Mouse (Mus musculus) mouse embryonic stem cell (cell line): ENCODE measurements around the gene Gm45140.
"Not testable (repeated sequence)": the region's sequence is repeated elsewhere in the genome, so short reads cannot be mapped to it uniquely, and the experiment has no call there.

ENCODE experiments used
- in situ Hi-C, 2 experiments: fragments of 300-500 bp; cut with MboI; formaldehyde crosslinking; loops; 1 replicate in 1 of 2; 3 replicates in 1 of 2; pipeline ENCODE4 v1.14.3; 2019 to 2020; ENCODE audit warnings: low sequenced_read_pairs in 2 of 2, low pct_unique_long_range_greater_than_20kb in 1 of 2, mixed read lengths in 1 of 2; ENCODE audit not compliant: unreplicated experiment in 1 of 2

Gene Gm45140

GRCm38 (mm10) chr6:87787108-87787890 is 48.3 kb downstream of the Gm45140 start:
- in situ Hi-C loops = no loop called here

DNA sequence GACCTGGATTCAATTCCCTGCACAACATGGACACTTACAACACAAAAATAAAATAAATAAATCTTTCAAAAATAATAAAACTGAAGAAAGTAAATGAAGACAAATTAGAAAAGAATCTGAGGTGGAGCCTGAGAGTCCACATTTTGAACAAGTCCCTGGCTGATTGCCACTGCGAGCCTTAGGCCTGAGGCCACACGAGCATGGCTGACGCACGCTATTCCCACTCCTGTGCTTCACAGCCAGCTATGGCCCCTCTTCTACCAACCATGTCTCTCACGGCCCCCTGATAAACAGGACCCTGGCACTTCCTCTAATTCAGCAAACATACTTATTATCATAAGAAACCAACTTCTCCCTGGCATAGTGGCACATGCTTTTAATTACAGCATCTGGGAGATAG is 49.0 kb downstream of the Gm45140 start:
- in situ Hi-C loops = no loop called here

- in situ Hi-C loops = no loop called here
These were observed 51.6 kb downstream of the Gm45140 start for GRCm38 (mm10) chr6:87784033-87784432.

DNA sequence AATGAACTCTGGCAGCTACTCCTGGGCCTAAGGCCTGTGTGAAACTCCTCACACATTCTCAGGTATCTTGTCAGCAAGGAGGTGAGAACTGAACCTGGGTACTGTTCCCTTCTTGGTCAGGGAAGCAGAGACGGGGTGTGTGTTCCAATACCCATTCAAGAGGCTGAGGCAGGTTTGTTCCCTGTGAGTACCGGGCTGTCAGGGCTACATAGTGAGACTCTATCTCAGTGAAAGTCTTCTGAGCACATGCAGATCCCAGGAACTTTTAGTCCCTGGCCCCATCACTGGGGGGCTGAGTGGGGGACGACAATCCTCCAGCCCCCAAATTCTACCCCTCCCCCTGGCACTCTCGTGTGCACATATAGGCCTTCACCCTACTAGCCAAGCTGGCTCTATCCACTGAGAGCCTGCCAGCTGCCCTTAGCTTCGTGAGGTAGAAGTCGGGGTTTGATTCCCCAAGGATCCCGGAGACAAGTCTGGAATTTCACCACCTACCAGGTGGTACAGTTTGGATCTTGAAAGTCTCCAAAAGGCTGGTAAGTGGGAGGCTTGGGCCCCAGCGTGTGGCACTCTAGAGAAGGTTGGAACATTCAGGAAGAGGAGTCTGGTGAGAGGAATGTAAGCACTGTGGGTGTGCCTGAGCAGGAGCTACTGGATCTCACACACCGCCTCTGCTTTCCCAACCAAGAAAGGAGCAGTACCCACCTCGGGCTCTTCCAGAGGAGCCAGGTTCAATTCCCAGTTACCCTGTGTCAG is 54.9 kb downstream of the Gm45140 start:
- in situ Hi-C loops = no loop called here

GRCm38 (mm10) chr6:87779174-87780165 is 56.1 kb downstream of the Gm45140 start:
- in situ Hi-C loops = no loop called here

DNA sequence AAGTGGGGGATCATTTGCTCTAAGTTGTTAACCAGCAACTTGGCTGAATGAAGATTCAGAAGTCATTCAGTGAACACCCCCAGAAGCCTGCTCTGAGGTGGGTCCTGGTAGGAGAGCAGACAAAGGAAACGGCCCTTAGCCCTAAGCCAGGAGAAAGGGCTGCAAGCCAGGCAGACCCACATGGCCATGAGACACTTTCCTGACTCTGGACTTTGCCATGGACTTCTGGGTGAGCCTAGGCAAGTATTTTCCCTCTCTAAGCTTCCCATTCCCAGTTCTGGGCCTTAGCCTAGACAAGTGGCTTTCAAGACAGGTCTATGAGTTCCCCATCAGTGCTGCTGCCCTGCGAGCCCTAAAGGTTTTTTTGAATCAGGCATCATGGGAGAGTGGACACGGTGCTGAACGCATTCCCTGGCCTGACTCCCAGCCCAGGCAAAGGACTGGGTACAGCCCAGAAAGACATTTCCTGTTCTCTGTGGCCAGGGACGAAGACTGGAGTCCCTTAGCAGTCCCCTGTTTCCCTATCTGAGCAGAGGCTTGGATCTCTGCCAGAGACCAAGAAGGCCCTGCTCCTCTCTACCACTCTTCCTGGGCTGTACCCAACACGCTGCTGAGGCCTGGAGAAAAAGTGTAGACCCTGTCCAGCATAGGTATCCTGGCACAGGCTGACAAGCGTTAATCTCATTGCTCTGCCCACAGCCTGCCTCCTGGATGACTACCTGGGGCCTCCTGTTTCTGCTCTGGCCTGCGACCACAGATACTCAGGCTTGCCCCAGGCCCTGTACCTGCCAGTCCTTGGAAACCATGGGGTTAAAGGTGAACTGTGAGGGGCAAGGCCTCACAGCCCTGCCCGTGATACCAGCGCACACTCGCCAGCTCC is 57.1 kb downstream of the Gm45140 start:
- in situ Hi-C loops = no loop called here

DNA sequence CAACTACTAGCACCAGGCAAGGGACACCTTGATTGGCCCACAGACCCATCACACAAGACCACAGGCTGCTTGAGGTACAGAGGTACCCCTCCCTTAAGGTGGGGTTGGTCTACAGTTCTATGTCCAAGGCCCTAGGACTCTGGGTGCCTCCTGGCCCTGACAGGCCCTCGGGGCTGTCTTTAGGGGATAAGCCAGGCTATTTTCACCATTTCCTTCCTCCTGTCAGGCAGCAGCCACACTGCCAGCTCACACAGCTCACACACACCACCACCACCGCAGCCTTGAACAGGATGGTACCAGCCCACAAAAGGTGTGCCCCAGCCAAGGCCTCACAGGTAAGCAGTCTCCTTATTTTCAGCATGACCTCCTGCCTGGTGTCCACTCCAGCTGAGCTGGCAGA is 57.8 kb downstream of the Gm45140 start, which contains the start of gene Gp9:
Gene Gp9 (plus strand): TSS at position 231 of the 400 bp plus-strand sequence.
- in situ Hi-C loops = no loop called here

GRCm38 (mm10) chr6:87776663-87777062 is 58.9 kb downstream of the Gm45140 start:
- in situ Hi-C loops = no loop called here

- in situ Hi-C loops = no loop called here
These were observed 59.9 kb downstream of the Gm45140 start for GRCm38 (mm10) chr6:87775588-87776245.

DNA sequence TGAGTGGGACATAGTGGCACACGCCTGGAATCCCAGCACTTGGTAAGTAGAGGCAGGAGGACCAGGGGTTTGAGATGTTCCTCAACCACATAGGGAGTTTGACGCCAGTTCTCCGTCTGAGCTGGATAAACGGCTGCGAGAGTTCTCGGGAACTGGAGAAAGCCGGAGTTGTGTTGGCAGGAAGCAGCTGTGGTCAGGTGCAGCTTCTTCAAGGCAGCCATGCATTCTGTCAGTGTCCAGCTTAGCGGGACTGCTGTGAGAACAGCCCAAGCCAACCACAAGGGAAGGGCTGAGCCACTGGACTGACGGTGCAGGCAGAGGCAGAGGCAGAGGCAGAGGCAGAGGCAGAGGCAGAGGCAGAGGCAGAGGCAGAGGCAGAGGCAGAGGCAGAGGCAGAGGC is 60.7 kb downstream of the Gm45140 start:
- in situ Hi-C loops = no loop called here

DNA sequence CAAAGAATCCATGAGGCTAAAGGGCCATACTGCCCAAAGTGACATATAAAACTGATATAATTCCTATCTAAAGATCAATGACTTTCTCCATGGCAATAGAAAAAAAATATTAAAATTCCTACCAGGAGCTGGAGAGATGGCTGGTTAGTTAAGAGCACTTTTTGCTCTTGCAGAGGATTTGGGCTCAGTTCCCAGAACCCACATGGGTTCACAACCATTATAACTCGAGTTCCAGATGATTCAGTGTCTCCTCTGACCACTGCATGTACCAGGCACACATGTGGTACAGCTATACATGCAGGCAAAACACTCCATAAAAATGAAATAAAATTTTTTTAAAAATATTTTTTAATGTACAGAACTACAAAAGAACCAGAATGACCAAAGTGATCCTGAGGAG is 61.1 kb downstream of the Gm45140 start:
- in situ Hi-C loops = no loop called here

DNA sequence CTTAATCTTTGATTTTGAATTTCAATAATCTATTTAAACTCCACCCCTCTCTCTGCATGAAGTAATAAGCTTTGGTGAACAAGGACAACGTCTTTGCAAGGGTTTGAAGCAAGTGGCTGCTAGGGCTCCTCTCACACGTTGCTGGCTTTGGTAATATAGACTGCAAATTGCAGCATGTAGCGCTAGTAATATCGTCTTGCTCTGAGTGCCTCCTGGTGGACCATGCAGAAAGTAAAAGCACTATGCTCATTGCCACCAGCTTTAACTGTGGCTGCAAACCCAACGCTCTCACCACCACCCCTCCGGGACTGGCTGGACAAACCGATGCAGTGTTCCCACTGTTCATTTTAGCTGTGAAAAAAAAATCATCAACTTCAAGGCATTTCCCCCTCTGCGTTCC is 65.0 kb downstream of the Gm45140 start:
- in situ Hi-C loops = no loop called here

DNA sequence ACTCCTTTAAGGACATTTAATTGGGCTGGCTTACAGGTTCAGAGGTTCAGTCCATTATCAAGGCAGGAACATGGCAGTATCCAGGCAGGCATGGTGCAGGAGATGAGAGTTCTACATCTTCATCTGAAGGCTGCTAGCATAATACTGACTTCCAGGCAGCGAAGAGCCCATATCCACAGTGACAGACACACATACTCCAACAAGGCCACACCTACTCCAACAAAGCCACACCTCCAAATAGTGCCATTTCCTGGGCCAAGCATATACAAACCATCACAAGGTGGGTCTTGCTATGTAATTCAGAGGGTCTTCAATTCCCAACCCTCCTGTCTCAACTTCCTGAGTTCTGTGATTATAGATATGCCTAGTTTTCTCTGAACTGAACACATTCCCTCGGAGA is 71.3 kb downstream of the Gm45140 start:
- in situ Hi-C loops = not testable (repeated sequence)

DNA sequence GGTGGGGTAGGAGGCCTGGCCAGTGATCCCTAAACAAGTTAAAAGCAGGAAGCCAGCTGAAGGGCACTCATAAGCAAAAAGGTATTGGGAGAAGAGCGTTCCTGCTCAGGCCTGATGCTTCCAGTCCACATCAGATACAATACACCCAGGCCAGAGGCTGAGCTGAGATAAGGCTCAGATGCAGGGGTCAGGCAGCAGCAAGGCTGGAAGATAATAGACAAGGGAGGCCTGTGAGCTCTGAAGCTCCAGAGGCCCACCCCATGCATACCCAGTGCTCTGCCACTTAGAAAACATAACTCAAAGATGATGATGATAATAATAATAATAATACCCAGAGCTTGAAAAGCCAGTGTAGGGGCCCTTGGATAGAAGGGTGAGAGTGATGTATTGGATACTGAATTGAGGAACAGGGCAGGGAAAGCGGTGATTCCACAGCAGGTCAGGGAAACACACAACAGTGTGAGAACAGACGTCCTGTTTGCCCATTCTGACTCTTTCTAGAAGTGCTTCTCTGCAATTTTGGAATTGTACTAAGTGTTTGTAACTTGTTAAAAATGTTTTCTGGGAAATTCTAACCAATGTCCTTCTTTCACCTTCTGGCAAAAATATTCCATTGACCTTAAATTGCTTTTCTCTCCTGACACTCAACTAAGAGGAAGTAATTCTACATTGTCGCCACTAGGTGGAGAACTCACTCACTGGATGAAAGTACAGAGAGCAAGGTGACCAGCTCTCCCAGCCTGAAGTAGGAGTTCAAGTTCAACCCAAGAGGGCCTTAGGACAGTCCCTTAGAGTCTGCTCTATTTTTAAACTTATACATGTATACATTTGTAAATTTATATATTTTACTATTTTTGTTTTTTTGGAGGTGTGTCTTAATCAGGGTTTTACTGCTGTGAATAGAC is 72.0 kb downstream of the Gm45140 start:
- in situ Hi-C loops = no loop called here

GRCm38 (mm10) chr6:87762161-87762560 is 73.4 kb downstream of the Gm45140 start:
- in situ Hi-C loops = no loop called here

- in situ Hi-C loops = no loop called here
These were observed 75.7 kb downstream of the Gm45140 start for GRCm38 (mm10) chr6:87759850-87760249.
